Mouse (Mus musculus): ENCODE results near the gene Ikzf3. TPM values are rescaled to one million over a fixed set of nuclear protein-coding genes. Genes with fewer than 3 reads are reported as not detected.

Gene Ikzf3
- polyA plus RNA-seq, 1 experiment: 0.07 TPM

GRCm38 (mm10) chr11:98438331-98439158, 107.3 kb downstream of the Ikzf3 start, which contains the start of gene Mien1:
TSS of gene Mien1 (minus strand) at chr11:98438991.
- DNase-seq (ENCODE audit: low read depth): peak; percentile 97
- TF ChIP-seq POLR2A (IDR thresholded peaks at IDR 0.05; ENCODE audit: borderline replicate concordance, extremely low read depth, insufficient read depth, insufficient read length, poor library complexity, severe bottlenecking): peak; percentile 72; the same call in 1 of the 2 replicates
- TF ChIP-seq CTCF (IDR thresholded peaks at IDR 0.05; ENCODE audit: borderline replicate concordance, extremely low read depth, insufficient read depth, insufficient read length): peak; percentile 93

GRCm38 (mm10) chr11:98437441-98437840, 108.4 kb downstream of the Ikzf3 start:
- TF ChIP-seq POLR2A (IDR thresholded peaks at IDR 0.05; ENCODE audit: borderline replicate concordance, extremely low read depth, insufficient read depth, insufficient read length, poor library complexity, severe bottlenecking): no peak
- TF ChIP-seq CTCF (IDR thresholded peaks at IDR 0.05; ENCODE audit: borderline replicate concordance, extremely low read depth, insufficient read depth, insufficient read length): no peak
- DNase-seq (ENCODE audit: low read depth): no peak

GRCm38 (mm10) chr11:98435723-98436122, 110.1 kb downstream of the Ikzf3 start:
- no peak for TF ChIP-seq CTCF (IDR thresholded peaks at IDR 0.05; ENCODE audit: borderline replicate concordance, extremely low read depth, insufficient read depth, insufficient read length)
- TF ChIP-seq POLR2A (IDR thresholded peaks at IDR 0.05; ENCODE audit: borderline replicate concordance, extremely low read depth, insufficient read depth, insufficient read length, poor library complexity, severe bottlenecking): no peak
- DNase-seq (ENCODE audit: low read depth): no peak

- TF ChIP-seq POLR2A (IDR thresholded peaks at IDR 0.05; ENCODE audit: borderline replicate concordance, extremely low read depth, insufficient read depth, insufficient read length, poor library complexity, severe bottlenecking): no peak
- no peak for TF ChIP-seq CTCF (IDR thresholded peaks at IDR 0.05; ENCODE audit: borderline replicate concordance, extremely low read depth, insufficient read depth, insufficient read length)
- DNase-seq (ENCODE audit: low read depth): no peak
Observed at GRCm38 (mm10) chr11:98431743-98432502, 113.9 kb downstream of the Ikzf3 start.

GRCm38 (mm10) chr11:98428436-98428835, 117.4 kb downstream of the Ikzf3 start:
- TF ChIP-seq POLR2A (IDR thresholded peaks at IDR 0.05; ENCODE audit: borderline replicate concordance, extremely low read depth, insufficient read depth, insufficient read length, poor library complexity, severe bottlenecking) (no peak), CTCF (IDR thresholded peaks at IDR 0.05; ENCODE audit: borderline replicate concordance, extremely low read depth, insufficient read depth, insufficient read length) (no peak)
- DNase-seq (ENCODE audit: low read depth): no peak

GRCm38 (mm10) chr11:98426592-98426991, 119.2 kb downstream of the Ikzf3 start:
- DNase-seq (ENCODE audit: low read depth): no peak
- TF ChIP-seq POLR2A (IDR thresholded peaks at IDR 0.05; ENCODE audit: borderline replicate concordance, extremely low read depth, insufficient read depth, insufficient read length, poor library complexity, severe bottlenecking) (no peak), CTCF (IDR thresholded peaks at IDR 0.05; ENCODE audit: borderline replicate concordance, extremely low read depth, insufficient read depth, insufficient read length) (no peak)

GRCm38 (mm10) chr11:98418939-98419547, 126.8 kb downstream of the Ikzf3 start:
- TF ChIP-seq POLR2A (IDR thresholded peaks at IDR 0.05; ENCODE audit: borderline replicate concordance, extremely low read depth, insufficient read depth, insufficient read length, poor library complexity, severe bottlenecking) (no peak), CTCF (IDR thresholded peaks at IDR 0.05; ENCODE audit: borderline replicate concordance, extremely low read depth, insufficient read depth, insufficient read length) (no peak)
- no peak for DNase-seq (ENCODE audit: low read depth)

- TF ChIP-seq POLR2A (IDR thresholded peaks at IDR 0.05; ENCODE audit: borderline replicate concordance, extremely low read depth, insufficient read depth, insufficient read length, poor library complexity, severe bottlenecking): no peak
- no peak for TF ChIP-seq CTCF (IDR thresholded peaks at IDR 0.05; ENCODE audit: borderline replicate concordance, extremely low read depth, insufficient read depth, insufficient read length)
- no peak for DNase-seq (ENCODE audit: low read depth)
Observed at GRCm38 (mm10) chr11:98418273-98418672, 127.6 kb downstream of the Ikzf3 start.

GRCm38 (mm10) chr11:98417074-98417473, 128.8 kb downstream of the Ikzf3 start:
- no peak for TF ChIP-seq POLR2A (IDR thresholded peaks at IDR 0.05; ENCODE audit: borderline replicate concordance, extremely low read depth, insufficient read depth, insufficient read length, poor library complexity, severe bottlenecking)
- no peak for TF ChIP-seq CTCF (IDR thresholded peaks at IDR 0.05; ENCODE audit: borderline replicate concordance, extremely low read depth, insufficient read depth, insufficient read length)

More at GRCm38 (mm10) chr11:98417074-98417473, 128.8 kb downstream of the Ikzf3 start:
- DNase-seq (ENCODE audit: low read depth): no peak

Other genes starting within 250 kb of the Ikzf3 start
- 52.0 and 101 TPM in 2 replicates for gene Neurod2, start 216.4 kb downstream of the Ikzf3 start, polyA plus RNA-seq (2012; rRNA removed)
- gene Ppp1r1b, start 197.6 kb downstream of the Ikzf3 start, polyA plus RNA-seq (2012; rRNA removed): 6.9 and 18.2 TPM in 2 replicates
- 66.1 and 124 TPM in 2 replicates for gene Stard3, start 187.7 kb downstream of the Ikzf3 start, polyA plus RNA-seq (2012; rRNA removed)
- gene Tcap, start 162.2 kb downstream of the Ikzf3 start, polyA plus RNA-seq (2012; rRNA removed): 0.38 and 0.48 TPM in 2 replicates
- gene Pnmt, start 159.6 kb downstream of the Ikzf3 start, polyA plus RNA-seq (2012; rRNA removed): 0.88 and 1.6 TPM in 2 replicates
- 12.0 and 16.9 TPM in 2 replicates for gene Pgap3, start 145.5 kb downstream of the Ikzf3 start, polyA plus RNA-seq (2012; rRNA removed)
- gene Erbb2, start 133.6 kb downstream of the Ikzf3 start, polyA plus RNA-seq (2012; rRNA removed): 7.4 and 10.4 TPM in 2 replicates
- gene Mien1, start 107.0 kb downstream of the Ikzf3 start, polyA plus RNA-seq (2012; rRNA removed): 130 and 147 TPM in 2 replicates
- 0.83 and 1.0 TPM in 2 replicates for gene Grb7, start 99.6 kb downstream of the Ikzf3 start, polyA plus RNA-seq (2012; rRNA removed)
- gene Zpbp2, start 5.1 kb upstream of the Ikzf3 start, polyA plus RNA-seq (2012; rRNA removed): 0.06 and 0.30 TPM in 2 replicates
- gene Ormdl3, start 41.3 kb upstream of the Ikzf3 start, polyA plus RNA-seq (2012; rRNA removed): 80.6 and 94.6 TPM in 2 replicates
- gene Lrrc3c, start 52.3 kb upstream of the Ikzf3 start, polyA plus RNA-seq (2012; rRNA removed): not detected in 2 replicates
- gene Gm12355, start 79.6 kb upstream of the Ikzf3 start, polyA plus RNA-seq (2012; rRNA removed): 0.08 and 0.33 TPM in 2 replicates
- not detected in 2 replicates for gene Gsdma3, start 80.3 kb upstream of the Ikzf3 start, polyA plus RNA-seq (2012; rRNA removed)
- gene Gsdma2, start 100.7 kb upstream of the Ikzf3 start, polyA plus RNA-seq (2012; rRNA removed): not detected in 2 replicates
- 0.09 TPM in 1 of 2 replicates, not detected in the other for gene Gsdma, start 118.3 kb upstream of the Ikzf3 start, polyA plus RNA-seq (2012; rRNA removed)
- 201 and 217 TPM in 2 replicates for gene Psmd3, start 136.5 kb upstream of the Ikzf3 start, polyA plus RNA-seq (2012; rRNA removed)
- 0.10 TPM in 1 of 2 replicates, not detected in the other for gene Csf3, start 155.2 kb upstream of the Ikzf3 start, polyA plus RNA-seq (2012; rRNA removed)
- 134 and 170 TPM in 2 replicates for gene Med24, start 183.4 kb upstream of the Ikzf3 start, polyA plus RNA-seq (2012; rRNA removed)
- gene Thra, start 194.6 kb upstream of the Ikzf3 start, polyA plus RNA-seq (2012; rRNA removed): 600 and 616 TPM in 2 replicates
- 3.6 and 4.1 TPM in 2 replicates for gene Nr1d1, start 229.3 kb upstream of the Ikzf3 start, polyA plus RNA-seq (2012; rRNA removed)
- 92.1 and 104 TPM in 2 replicates for gene Msl1, start 249.5 kb upstream of the Ikzf3 start, polyA plus RNA-seq (2012; rRNA removed)

All from brain, embryonic 14.5 days (tissue).